Mouse (Mus musculus): ENCODE results near the gene Tenm4. TPM values are rescaled to one million over a fixed set of nuclear protein-coding genes. Genes with fewer than 3 reads are reported as not detected.

The Tenm4 gene
- polyA plus RNA-seq, 1 experiment from 2014 or later: 48.9 TPM

DNA sequence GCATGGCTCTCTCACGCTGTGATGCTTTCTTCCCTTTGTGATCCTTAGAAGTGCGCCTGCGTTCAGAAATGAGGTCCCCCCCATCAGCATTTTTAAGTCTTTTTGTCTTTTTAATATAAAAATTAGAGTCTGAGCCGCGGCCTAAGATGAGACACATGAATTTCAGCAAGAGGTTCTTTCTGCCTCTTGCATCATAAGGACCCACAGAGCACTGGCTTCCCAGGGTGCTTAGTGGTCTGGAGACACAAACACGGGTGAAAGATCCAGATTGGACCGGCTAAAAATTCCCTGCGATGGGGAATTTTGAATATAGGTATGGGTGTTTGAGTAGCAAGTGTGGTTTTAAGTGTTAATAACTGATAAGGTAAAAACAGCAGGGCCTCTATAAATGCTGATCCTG is 5.7 kb downstream of the Tenm4 start:
- H3K4me1 ChIP-seq (ENCODE audit: control insufficient read depth, insufficient read depth, low read length): no peaks in the 10 kb centered on the region; the same call in 1 of the 2 replicates
- H3K4me2 ChIP-seq (ENCODE audit: low read length): no peak overlapping the region
- no peaks in the 10 kb centered on the region for H3K27me3 ChIP-seq (replicated peaks; ENCODE audit: control insufficient read depth, insufficient read depth, low read length)
- H3K36me3 ChIP-seq (ENCODE audit: control insufficient read depth, insufficient read depth, low read length): no peaks in the 10 kb centered on the region
- H3K4me3 ChIP-seq (ENCODE audit: low read depth, low read length): no peak overlapping the region
- no peak overlapping the region for H3K9ac ChIP-seq (ENCODE audit: low read length)
- DNase-seq (ENCODE audit: low spot score) (no peak), ATAC-seq (no peak)
- no peaks in the 10 kb centered on the region for H3K9me3 ChIP-seq (replicated peaks; ENCODE audit: control insufficient read depth, low read length)
- 76% methylated on average over 8 of the region's 8 CpGs for WGBS
- no peak overlapping the region for H3K27ac ChIP-seq (ENCODE audit: low read depth, low read length)

DNA sequence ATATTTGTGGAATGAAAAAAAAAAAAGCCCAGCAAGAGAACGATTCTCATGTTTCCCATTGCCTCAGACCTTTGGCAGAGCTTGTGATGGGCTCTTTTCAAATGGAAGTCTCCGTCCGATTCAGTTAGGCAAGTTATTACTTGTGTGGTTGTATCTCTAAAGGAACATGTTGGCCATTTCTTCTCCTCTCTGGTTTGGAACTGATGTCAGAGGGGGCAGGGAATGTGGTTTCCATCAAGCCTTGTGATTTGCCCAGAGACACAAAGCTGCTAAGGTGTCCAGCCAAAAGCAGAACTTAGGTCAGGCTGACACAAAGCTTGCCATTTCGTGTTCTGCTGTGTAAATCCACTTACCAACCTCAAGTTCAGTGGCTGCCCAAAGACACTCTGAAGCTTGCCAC is 10.7 kb downstream of the Tenm4 start:
- ATAC-seq: no peak
- H3K9ac ChIP-seq (ENCODE audit: low read length): no peak overlapping the region
- no peak overlapping the region for H3K4me3 ChIP-seq (ENCODE audit: low read depth, low read length)
- WGBS: 88% methylated on average over 4 of the region's 4 CpGs
- no peak for DNase-seq (ENCODE audit: low spot score)
- no peaks in the 10 kb centered on the region for H3K36me3 ChIP-seq (ENCODE audit: control insufficient read depth, insufficient read depth, low read length)
- H3K27ac ChIP-seq (ENCODE audit: low read depth, low read length): no peak overlapping the region
- H3K9me3 ChIP-seq (replicated peaks; ENCODE audit: control insufficient read depth, low read length): no peaks in the 10 kb centered on the region
- no peaks in the 10 kb centered on the region for H3K27me3 ChIP-seq (replicated peaks; ENCODE audit: control insufficient read depth, insufficient read depth, low read length)
- H3K4me2 ChIP-seq (ENCODE audit: low read length): no peak overlapping the region
- H3K4me1 ChIP-seq (ENCODE audit: control insufficient read depth, insufficient read depth, low read length): no peaks in the 10 kb centered on the region

DNA sequence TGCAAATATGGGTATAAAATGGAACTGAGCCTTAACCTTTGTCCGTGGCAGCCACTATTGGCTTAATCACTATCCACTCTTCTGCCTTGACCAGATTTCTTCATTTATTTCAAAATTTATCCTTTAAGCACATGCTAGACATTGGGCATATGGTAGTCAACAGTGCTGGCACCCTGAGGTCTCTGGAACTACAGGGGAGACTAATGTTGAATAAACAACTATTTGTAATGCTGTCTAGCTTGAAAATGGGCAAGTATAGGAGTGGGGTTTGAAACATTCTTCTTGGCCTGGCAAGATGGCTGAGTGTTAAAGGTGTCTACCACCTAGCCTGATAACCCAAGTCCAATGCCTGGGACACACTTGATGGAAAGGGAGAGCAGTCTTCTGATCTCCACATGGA is 12.1 kb downstream of the Tenm4 start:
- ATAC-seq (peak; percentile 23; the same call in 1 of the 2 replicates), DNase-seq (ENCODE audit: low spot score) (peak; percentile 16)

GRCm38 (mm10) chr7:96185411-96185810 is 14.4 kb downstream of the Tenm4 start:
- DNase-seq (ENCODE audit: low spot score) (no peak), ATAC-seq (no peak)
- H3K36me3 ChIP-seq (ENCODE audit: control insufficient read depth, insufficient read depth, low read length): no peaks in the 10 kb centered on the region
- no peaks in the 10 kb centered on the region for H3K4me1 ChIP-seq (ENCODE audit: control insufficient read depth, insufficient read depth, low read length)
- WGBS: 75% methylated on average over 9 of the region's 9 CpGs
- H3K9ac ChIP-seq (ENCODE audit: low read length): no peak overlapping the region
- H3K4me3 ChIP-seq (ENCODE audit: low read depth, low read length): no peak overlapping the region
- H3K27me3 ChIP-seq (replicated peaks; ENCODE audit: control insufficient read depth, insufficient read depth, low read length): no peaks in the 10 kb centered on the region
- no peaks in the 10 kb centered on the region for H3K9me3 ChIP-seq (replicated peaks; ENCODE audit: control insufficient read depth, low read length)
- H3K4me2 ChIP-seq (ENCODE audit: low read length): no peak overlapping the region
- H3K27ac ChIP-seq (ENCODE audit: low read depth, low read length): no peak overlapping the region

More for the DNA sequence above, 12.1 kb downstream of the Tenm4 start:
- Histone ChIP-seq H3K27ac (ENCODE audit: low read depth, low read length) (no peak overlapping the region), H3K9me3 (replicated peaks; ENCODE audit: control insufficient read depth, low read length) (no peaks in the 10 kb centered on the region), H3K4me2 (ENCODE audit: low read length) (no peak overlapping the region), H3K4me3 (ENCODE audit: low read depth, low read length) (no peak overlapping the region), H3K9ac (ENCODE audit: low read length) (no peak overlapping the region), H3K4me1 (ENCODE audit: control insufficient read depth, insufficient read depth, low read length) (no peaks in the 10 kb centered on the region), H3K36me3 (ENCODE audit: control insufficient read depth, insufficient read depth, low read length) (no peaks in the 10 kb centered on the region), H3K27me3 (replicated peaks; ENCODE audit: control insufficient read depth, insufficient read depth, low read length) (no peaks in the 10 kb centered on the region)
- 74% methylated on average over 1 of the region's 1 CpGs for WGBS

DNA sequence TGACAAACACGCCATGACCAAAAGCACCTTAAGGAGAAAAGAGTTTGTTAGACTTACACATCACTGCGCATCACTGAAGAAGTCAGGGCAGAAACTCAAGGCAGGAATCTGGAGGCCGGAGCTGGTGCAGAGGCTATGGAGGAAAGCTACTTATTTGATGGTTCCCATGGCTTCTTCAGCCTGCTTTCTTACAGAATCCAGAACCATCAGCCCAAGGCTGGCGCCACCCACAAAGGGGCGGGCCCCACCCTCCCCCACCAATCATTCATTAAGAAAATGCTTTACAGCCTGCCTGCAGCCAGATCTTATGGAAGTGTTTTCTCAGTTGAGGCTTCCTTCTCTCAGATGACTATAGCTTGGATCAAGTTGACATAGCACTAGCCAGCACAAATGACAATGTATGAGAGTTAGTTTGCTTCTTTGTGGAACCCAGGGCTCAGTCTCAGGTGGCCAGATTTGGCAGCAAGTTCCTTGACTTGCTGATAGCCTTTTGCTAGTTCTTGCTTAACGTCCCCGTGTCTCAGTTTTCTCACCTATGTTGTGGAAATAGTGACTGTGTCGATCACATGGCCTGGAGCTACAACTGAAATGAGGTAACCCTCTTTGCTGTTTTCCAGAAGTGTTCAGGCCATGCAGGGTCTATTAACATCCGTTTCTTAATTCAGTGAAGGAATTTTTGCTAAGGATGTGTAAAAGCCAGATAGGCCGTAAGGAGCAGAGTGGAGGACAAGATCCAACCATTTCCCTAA is 32.9 kb downstream of the Tenm4 start:
- H3K9ac ChIP-seq (ENCODE audit: low read length): no peak overlapping the region
- no peaks in the 10 kb centered on the region for H3K9me3 ChIP-seq (replicated peaks; ENCODE audit: control insufficient read depth, low read length)
- ATAC-seq: no peak
- WGBS: 69% methylated on average over 10 of the region's 10 CpGs
- 0 out of 2 replicates have a peak, but pooled peaks cover 2% of the 10 kb centered on the region for H3K27me3 ChIP-seq (replicated peaks; ENCODE audit: control insufficient read depth, insufficient read depth, low read length)
- H3K4me2 ChIP-seq (ENCODE audit: low read length): no peak overlapping the region
- H3K4me1 ChIP-seq (ENCODE audit: control insufficient read depth, insufficient read depth, low read length): peaks cover 9% of the 10 kb centered on the region; the same call in 1 of the 2 replicates
- no peak overlapping the region for H3K4me3 ChIP-seq (ENCODE audit: low read depth, low read length)
- DNase-seq (ENCODE audit: low spot score): no peak
- no peaks in the 10 kb centered on the region for H3K36me3 ChIP-seq (ENCODE audit: control insufficient read depth, insufficient read depth, low read length)
- H3K27ac ChIP-seq (ENCODE audit: low read depth, low read length): no peak overlapping the region

GRCm38 (mm10) chr7:96204809-96205350 is 33.8 kb downstream of the Tenm4 start:
- 19% methylated on average over 10 of the region's 10 CpGs for WGBS
- 0 out of 2 replicates have a peak, but pooled peaks cover 3% of the 10 kb centered on the region for H3K27me3 ChIP-seq (replicated peaks; ENCODE audit: control insufficient read depth, insufficient read depth, low read length)
- H3K4me1 ChIP-seq (ENCODE audit: control insufficient read depth, insufficient read depth, low read length): peaks cover 12% of the 10 kb centered on the region; the same call in 1 of the 2 replicates
- H3K9ac ChIP-seq (ENCODE audit: low read length): no peak overlapping the region
- H3K27ac ChIP-seq (ENCODE audit: low read depth, low read length): no peak overlapping the region
- H3K36me3 ChIP-seq (ENCODE audit: control insufficient read depth, insufficient read depth, low read length): no peaks in the 10 kb centered on the region
- H3K9me3 ChIP-seq (replicated peaks; ENCODE audit: control insufficient read depth, low read length): no peaks in the 10 kb centered on the region
- ATAC-seq: no peak
- no peak overlapping the region for H3K4me2 ChIP-seq (ENCODE audit: low read length)
- DNase-seq (ENCODE audit: low spot score): no peak
- H3K4me3 ChIP-seq (ENCODE audit: low read depth, low read length): no peak overlapping the region

DNA sequence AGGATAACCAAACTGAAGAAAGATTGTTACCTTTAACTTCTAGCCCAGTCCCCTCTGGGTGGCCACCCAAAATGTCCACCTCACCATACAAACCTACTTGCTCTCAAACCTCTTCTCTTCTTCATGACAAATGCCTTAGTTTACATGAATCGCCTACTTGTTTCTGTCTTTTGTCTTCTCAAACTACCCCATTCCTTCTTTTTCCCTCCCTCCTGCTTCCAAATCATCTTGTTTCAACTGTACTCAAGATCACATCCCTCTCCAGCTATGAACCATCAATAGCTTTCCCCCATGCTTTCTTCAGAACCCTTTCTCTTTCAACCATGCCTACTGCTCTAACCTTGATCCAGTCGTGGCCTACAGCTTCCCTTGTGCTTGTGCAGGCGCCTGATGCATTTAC is 36.0 kb downstream of the Tenm4 start:
- no peak for ATAC-seq
- H3K4me2 ChIP-seq (ENCODE audit: low read length): no peak overlapping the region
- DNase-seq (ENCODE audit: low spot score): no peak
- WGBS: 70% methylated on average over 3 of the region's 3 CpGs
- no peaks in the 10 kb centered on the region for H3K9me3 ChIP-seq (replicated peaks; ENCODE audit: control insufficient read depth, low read length)
- H3K36me3 ChIP-seq (ENCODE audit: control insufficient read depth, insufficient read depth, low read length): no peaks in the 10 kb centered on the region
- no peak overlapping the region for H3K9ac ChIP-seq (ENCODE audit: low read length)
- no peak overlapping the region for H3K4me3 ChIP-seq (ENCODE audit: low read depth, low read length)
- peaks cover 12% of the 10 kb centered on the region; the same call in 1 of the 2 replicates for H3K4me1 ChIP-seq (ENCODE audit: control insufficient read depth, insufficient read depth, low read length)
- 0 out of 2 replicates have a peak, but pooled peaks cover 3% of the 10 kb centered on the region for H3K27me3 ChIP-seq (replicated peaks; ENCODE audit: control insufficient read depth, insufficient read depth, low read length)
- H3K27ac ChIP-seq (ENCODE audit: low read depth, low read length): no peak overlapping the region

- Histone ChIP-seq H3K27me3 (replicated peaks; ENCODE audit: control insufficient read depth, insufficient read depth, low read length) (0 out of 2 replicates have a peak, but pooled peaks cover 3% of the 10 kb centered on the region), H3K9me3 (replicated peaks; ENCODE audit: control insufficient read depth, low read length) (no peaks in the 10 kb centered on the region), H3K9ac (ENCODE audit: low read length) (peak overlapping the region; percentile 99), H3K27ac (ENCODE audit: low read depth, low read length) (peak overlapping the region; percentile 98), H3K36me3 (ENCODE audit: control insufficient read depth, insufficient read depth, low read length) (no peaks in the 10 kb centered on the region), H3K4me3 (ENCODE audit: low read depth, low read length) (peak overlapping the region; percentile 92), H3K4me1 (ENCODE audit: control insufficient read depth, insufficient read depth, low read length) (peaks cover 22% of the 10 kb centered on the region), H3K4me2 (ENCODE audit: low read length) (peak overlapping the region; percentile 94)
- ATAC-seq: peak; percentile 65
- under 1% methylated on average over 65 of the region's 75 CpGs for WGBS
- DNase-seq (ENCODE audit: low spot score): peak; percentile 84
These were observed 38.9 kb downstream of the Tenm4 start for GRCm38 (mm10) chr7:96209783-96210524.
